Mouse (Mus musculus): Measurements from ENCODE around the gene Polr1d. TPM values are rescaled to one million over a fixed set of nuclear protein-coding genes. Genes with fewer than 3 reads are reported as not detected.

Polr1d gene
- 10 to 100 TPM; 60.7 to 62.1 TPM for total RNA-seq (2023)

GRCm38 (mm10) chr5:147076799-147077165 is at the start of gene Polr1d:
Polr1d (plus strand) TSS chr5:147077050.

GRCm38 (mm10) chr5:147076026-147076798 is 638 bp upstream of the Polr1d start, which contains the start of gene Lnx2:
Lnx2 (minus strand) TSS chr5:147076586.

Other genes starting within 250 kb of the Polr1d start
- gene Rpl21, start 244.2 kb upstream of the Polr1d start, total RNA-seq (2023), result 100 to 1,000 TPM; 177 to 214 TPM
- gene Rasl11a, start 232.0 kb upstream of the Polr1d start, total RNA-seq (2023), result not detected
- 10 to 100 TPM; 15.8 to 18.8 TPM for gene Gtf3a, start 128.4 kb upstream of the Polr1d start, total RNA-seq (2023)
- 1 to 10 TPM; 7.0 to 8.5 TPM for gene Mtif3, start 113.2 kb upstream of the Polr1d start, total RNA-seq (2023)
- 1 to 10 TPM; 4.3 to 4.7 TPM for gene Lnx2, start 464 bp upstream of the Polr1d start, total RNA-seq (2023)
- gene Gsx1, start 111.6 kb downstream of the Polr1d start, total RNA-seq (2023), result not detected
- not detected for gene Pdx1, start 192.9 kb downstream of the Polr1d start, total RNA-seq (2023)
- gene Cdx2, start 230.2 kb downstream of the Polr1d start, total RNA-seq (2023), result not detected
- gene Urad, start 245.4 kb downstream of the Polr1d start, total RNA-seq (2023), result not detected

Measured in neutrophil, adult 59 days (primary cell).